Mouse (Mus musculus): ENCODE data around the gene Sh3gl2.

DNA sequence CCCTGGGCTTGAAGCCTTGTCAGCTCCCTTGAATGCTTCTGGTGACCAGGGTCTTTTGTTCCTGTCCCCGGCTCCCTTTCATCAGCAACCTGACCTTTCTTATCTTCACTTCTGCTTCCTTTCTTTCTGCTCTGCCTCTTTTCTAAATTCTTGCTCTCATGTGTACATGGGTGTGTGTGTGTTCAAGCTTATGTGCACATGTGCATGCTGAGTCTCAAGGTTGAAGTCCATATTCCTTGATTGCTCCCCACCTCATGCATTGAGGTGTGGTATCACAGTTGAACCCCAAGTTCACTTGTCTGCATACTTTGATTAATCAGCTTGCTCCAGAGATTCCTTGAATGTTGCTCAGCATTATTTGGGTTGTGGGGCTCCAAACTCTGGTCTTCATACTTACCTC, 85.1 kb downstream of the Sh3gl2 start:
- TF ChIP-seq POLR2A (IDR thresholded peaks at IDR 0.05; ENCODE audit: low read depth, low read length) (no peak), CTCF (IDR thresholded peaks at IDR 0.05; ENCODE audit: borderline replicate concordance, insufficient read depth, low read length) (no peak)
